Mouse (Mus musculus) megakaryocyte-erythroid progenitor cell, adult 5-6 weeks (primary cell): Measurements from ENCODE around the gene Smarcal1. TPM values are rescaled to one million over a fixed set of nuclear protein-coding genes. Genes with fewer than 3 reads are reported as not detected.
A peak's percentile ranks its signal among the peaks of the same experiment; 100 is the strongest.

Experiments used
- ATAC-seq: replicated peaks from 2 replicates; pipeline ENCODE4 v1.8.0; 2016; ENCODE audit warnings: mild to moderate bottlenecking, inconsistent platforms; ENCODE audit not compliant: severe bottlenecking, poor library complexity, low FRiP score, low TSS enrichment
- total RNA-seq, 2 experiments: library from RNA; stranded (forward) in 1 of 2; stranded (reverse) in 1 of 2; fragments of 200-1000, 215-1000 nt in 1 of 2; fragments of >200 nt in 1 of 2; fragmentation: Nextera tagmentation in 1 of 2; gene quantifications; 2 replicates each; pipeline ENCODE4 v1.2.3; 2014 to 2017

Gene Smarcal1
- 22.6 and 24.6 TPM in 2 replicates for total RNA-seq (2014; fragmentation: Nextera tagmentation)
- 12.6 and 21.7 TPM in 2 replicates for total RNA-seq (2017)

GRCm38 (mm10) chr1:72582947-72583731 is at the start of gene Smarcal1:
TSS of gene Smarcal1 (plus strand) at chr1:72583251.
- ATAC-seq: peak; percentile 99

- no peak for ATAC-seq
These were observed 49.6 kb upstream of the Smarcal1 start for GRCm38 (mm10) chr1:72533439-72533838.

- ATAC-seq: no peak
These were observed 47.1 kb upstream of the Smarcal1 start for GRCm38 (mm10) chr1:72535725-72536571.

GRCm38 (mm10) chr1:72536611-72537351 is 46.3 kb upstream of the Smarcal1 start, which contains the start of gene March4:
TSS of gene March4 (minus strand) at chr1:72536930.
- ATAC-seq: peak; percentile 84

GRCm38 (mm10) chr1:72538266-72538665 is 44.8 kb upstream of the Smarcal1 start:
- no peak for ATAC-seq

GRCm38 (mm10) chr1:72550317-72550716 is 32.7 kb upstream of the Smarcal1 start:
- no peak for ATAC-seq

GRCm38 (mm10) chr1:72556471-72556870 is 26.6 kb upstream of the Smarcal1 start:
- ATAC-seq: no peak

GRCm38 (mm10) chr1:72558625-72559024 is 24.4 kb upstream of the Smarcal1 start:
- ATAC-seq: no peak

GRCm38 (mm10) chr1:72564334-72564962 is 18.6 kb upstream of the Smarcal1 start:
- no peak for ATAC-seq

- ATAC-seq: no peak
These were observed 16.0 kb upstream of the Smarcal1 start for GRCm38 (mm10) chr1:72567056-72567455.

- no peak for ATAC-seq
These were observed 14.3 kb upstream of the Smarcal1 start for GRCm38 (mm10) chr1:72568725-72569124.

GRCm38 (mm10) chr1:72574047-72574446 is 9.0 kb upstream of the Smarcal1 start:
- no peak for ATAC-seq

GRCm38 (mm10) chr1:72574608-72575007 is 8.4 kb upstream of the Smarcal1 start:
- ATAC-seq: no peak

GRCm38 (mm10) chr1:72575121-72575520 is 7.9 kb upstream of the Smarcal1 start:
- ATAC-seq: 0 out of 2 replicates have a peak, but pooled peaks have one; percentile 30

GRCm38 (mm10) chr1:72577481-72577922 is 5.5 kb upstream of the Smarcal1 start:
- ATAC-seq: no peak

- no peak for ATAC-seq
These were observed 4.7 kb upstream of the Smarcal1 start for GRCm38 (mm10) chr1:72578351-72578750.

- ATAC-seq: no peak
These were observed 4.2 kb upstream of the Smarcal1 start for GRCm38 (mm10) chr1:72578806-72579205.

GRCm38 (mm10) chr1:72583906-72584305 is 855 bp downstream of the Smarcal1 start:
- no peak for ATAC-seq
